Mouse (Mus musculus) midbrain, embryonic 13.5 days (tissue): Measurements from ENCODE around the gene Slc17a5. TPM values are rescaled to one million over a fixed set of nuclear protein-coding genes. Genes with fewer than 3 reads are reported as not detected.

Experiments
- ATAC-seq: fragments of 200-750 bp; cut with Nextera tagmentation; 2 replicates; pipeline ENCODE4 v1.8.0; 2017; ENCODE audit warnings: mild to moderate bottlenecking, moderate TSS enrichment, moderate library complexity
- H3K27ac ChIP-seq: fragments of 300-500 bp; sonication (generic); 2 replicates; pipeline ENCODE4 v1.5.1; 2015; ENCODE audit warnings: inconsistent platforms, mild to moderate bottlenecking, moderate library complexity
- H3K27me3 ChIP-seq: fragments of 300-500 bp; sonication (generic); 2 replicates; pipeline ENCODE4 v1.6.1; 2015; ENCODE audit warnings: mild to moderate bottlenecking, inconsistent platforms
- H3K36me3 ChIP-seq: fragments of 300-500 bp; sonication (generic); 2 replicates; pipeline ENCODE4 v1.6.1; 2015; ENCODE audit warnings: mild to moderate bottlenecking, inconsistent platforms
- H3K4me1 ChIP-seq: fragments of 300-500 bp; sonication (generic); replicated peaks from 2 replicates; pipeline ENCODE4 v1.6.1; 2015; ENCODE audit warnings: inconsistent platforms
- H3K4me2 ChIP-seq: fragments of 300-500 bp; sonication (generic); replicated peaks from 2 replicates; pipeline ENCODE4 v1.6.1; 2015; ENCODE audit warnings: moderate library complexity, mild to moderate bottlenecking, inconsistent platforms
- H3K4me3 ChIP-seq: fragments of 300-500 bp; sonication (generic); replicated peaks from 2 replicates; pipeline ENCODE4 v1.5.1; 2015; ENCODE audit warnings: mild to moderate bottlenecking, inconsistent platforms
- H3K9ac ChIP-seq: fragments of 300-500 bp; sonication (generic); replicated peaks from 2 replicates; pipeline ENCODE4 v1.6.1; 2015; ENCODE audit warnings: mild to moderate bottlenecking, inconsistent platforms
- H3K9me3 ChIP-seq: fragments of 300-500 bp; sonication (generic); 2 replicates; pipeline ENCODE4 v1.6.1; 2016; ENCODE audit warnings: mild to moderate bottlenecking, inconsistent platforms
- WGBS: fragments of 180-500 bp; shearing (Covaris S2); methylation state at CpG from one replicate; pipeline ENCODE4 v1.1.7; 2015; 5-methylcytosine and 5-hydroxymethylcytosine counted together
- polyA plus RNA-seq: library from polyadenylated mRNA; unstranded; fragments of >200 nt; fragmentation: Nextera tagmentation; extraction: Ambion mirVana; gene quantifications from 2 replicates; pipeline ENCODE4 v1.2.1, GENCODE M21; 2015

Gene Slc17a5
- polyA plus RNA-seq, 1 experiment from 2014 or later, result 17.2 TPM

- H3K9me3 ChIP-seq, result no peaks in the 10 kb centered on the region
- no peak overlapping the region for H3K4me3 ChIP-seq
- no peak overlapping the region for H3K27ac ChIP-seq
- WGBS, result 91% methylated on average over 18 of the region's 18 CpGs
- no peak for ATAC-seq
- H3K4me1 ChIP-seq, result no peaks in the 10 kb centered on the region
- no peaks in the 10 kb centered on the region for H3K27me3 ChIP-seq
- H3K9ac ChIP-seq, result no peak overlapping the region
- H3K4me2 ChIP-seq, result no peak overlapping the region
- H3K36me3 ChIP-seq, result no peaks in the 10 kb centered on the region
These were observed 8.1 kb upstream of the Slc17a5 start for GRCm38 (mm10) chr9:78595769-78596555.

GRCm38 (mm10) chr9:78595257-78595656 is 7.4 kb upstream of the Slc17a5 start:
- Histone ChIP-seq H3K27me3 (no peaks in the 10 kb centered on the region), H3K9ac (no peak overlapping the region), H3K9me3 (no peaks in the 10 kb centered on the region), H3K27ac (no peak overlapping the region), H3K4me1 (no peaks in the 10 kb centered on the region), H3K4me2 (no peak overlapping the region), H3K36me3 (no peaks in the 10 kb centered on the region), H3K4me3 (no peak overlapping the region)
- 87% methylated on average over 3 of the region's 3 CpGs for WGBS
- ATAC-seq, result no peak

- no peak overlapping the region for H3K27ac ChIP-seq
- H3K4me3 ChIP-seq, result no peak overlapping the region
- H3K4me1 ChIP-seq, result peaks cover 10% of the 10 kb centered on the region
- no peak overlapping the region for H3K4me2 ChIP-seq
- 92% methylated on average over 2 of the region's 2 CpGs for WGBS
- no peak overlapping the region for H3K9ac ChIP-seq
- H3K36me3 ChIP-seq, result no peaks in the 10 kb centered on the region
- no peaks in the 10 kb centered on the region for H3K27me3 ChIP-seq
- ATAC-seq, result no peak
- H3K9me3 ChIP-seq, result no peaks in the 10 kb centered on the region
These were observed 2.6 kb upstream of the Slc17a5 start for GRCm38 (mm10) chr9:78590471-78590870.

- Histone ChIP-seq H3K9me3 (no peaks in the 10 kb centered on the region), H3K27me3 (no peaks in the 10 kb centered on the region), H3K4me3 (peak overlapping the region; percentile 68), H3K9ac (0 out of 2 replicates have a peak overlapping the region, but pooled peaks have one; percentile 40), H3K27ac (peak overlapping the region; percentile 56; the same call in 1 of the 2 replicates), H3K4me2 (peak overlapping the region; percentile 61), H3K4me1 (peaks cover 10% of the 10 kb centered on the region), H3K36me3 (0 out of 2 replicates have a peak, but pooled peaks cover 9% of the 10 kb centered on the region)
- ATAC-seq, result peak; percentile 62
- WGBS, result 84% methylated on average over 10 of the region's 10 CpGs
These were observed 681 bp upstream of the Slc17a5 start for GRCm38 (mm10) chr9:78588411-78589033.

DNA sequence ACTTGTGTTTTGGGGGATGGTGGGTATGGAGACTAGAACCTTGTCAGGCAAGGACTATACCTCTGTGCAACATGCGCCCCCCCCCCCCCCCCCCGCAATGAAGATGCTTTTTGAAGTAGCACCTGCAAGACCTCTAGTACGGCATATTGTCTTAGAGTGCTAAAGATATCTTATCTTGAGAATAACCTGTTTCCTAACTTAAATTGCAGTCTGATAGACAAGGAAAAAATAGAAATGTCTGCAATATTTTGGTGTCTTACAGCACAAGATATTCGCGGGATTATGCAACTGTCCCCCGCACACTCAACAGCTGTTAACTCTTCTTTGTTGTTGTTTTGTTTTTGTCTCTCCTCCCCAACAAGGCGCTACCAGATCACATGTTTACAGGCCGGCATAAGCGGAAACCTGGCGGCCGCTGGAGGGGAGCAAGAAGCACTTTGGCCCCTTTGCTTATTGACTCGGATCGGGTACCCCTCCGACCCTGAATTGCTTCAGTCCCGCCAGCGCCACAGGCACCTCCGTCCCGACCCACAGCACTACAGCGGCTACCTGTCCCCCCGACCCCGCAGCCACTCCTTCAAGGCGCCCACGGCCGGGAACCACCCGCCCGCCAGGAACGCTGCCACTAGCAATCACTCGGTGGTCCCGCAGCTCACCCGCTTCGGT is 490 bp downstream of the Slc17a5 start:
- peak overlapping the region; percentile 74 for H3K9ac ChIP-seq
- peak overlapping the region; percentile 68 for H3K4me3 ChIP-seq
- peak overlapping the region; percentile 61 for H3K4me2 ChIP-seq
- peak overlapping the region; percentile 64 for H3K27ac ChIP-seq
- no peaks in the 10 kb centered on the region for H3K27me3 ChIP-seq
- H3K36me3 ChIP-seq, result 0 out of 2 replicates have a peak, but pooled peaks cover 12% of the 10 kb centered on the region
- H3K4me1 ChIP-seq, result peaks cover 10% of the 10 kb centered on the region
- H3K9me3 ChIP-seq, result no peaks in the 10 kb centered on the region
- 3% methylated on average over 31 of the region's 31 CpGs for WGBS
- no peak; the same call in 1 of the 2 replicates for ATAC-seq

GRCm38 (mm10) chr9:78579644-78580396 is 8.0 kb downstream of the Slc17a5 start:
- H3K9ac ChIP-seq, result no peak overlapping the region
- H3K4me1 ChIP-seq, result peaks cover 6% of the 10 kb centered on the region
- H3K4me3 ChIP-seq, result no peak overlapping the region
- no peak overlapping the region for H3K27ac ChIP-seq
- no peaks in the 10 kb centered on the region for H3K9me3 ChIP-seq
- 0 out of 2 replicates have a peak, but pooled peaks have one; percentile 45 for ATAC-seq
- no peaks in the 10 kb centered on the region for H3K27me3 ChIP-seq
- H3K4me2 ChIP-seq, result no peak overlapping the region
- WGBS, result 38% methylated on average over 10 of the region's 10 CpGs
- H3K36me3 ChIP-seq, result peaks cover 45% of the 10 kb centered on the region

GRCm38 (mm10) chr9:78578824-78579223 is 9.0 kb downstream of the Slc17a5 start:
- no peaks in the 10 kb centered on the region for H3K27me3 ChIP-seq
- peaks cover 6% of the 10 kb centered on the region for H3K4me1 ChIP-seq
- H3K27ac ChIP-seq, result no peak overlapping the region
- no peaks in the 10 kb centered on the region for H3K9me3 ChIP-seq
- H3K9ac ChIP-seq, result no peak overlapping the region
- ATAC-seq, result no peak
- no peak overlapping the region for H3K4me2 ChIP-seq
- H3K36me3 ChIP-seq, result peaks cover 42% of the 10 kb centered on the region
- H3K4me3 ChIP-seq, result no peak overlapping the region
- 93% methylated on average over 7 of the region's 7 CpGs for WGBS

- peaks cover 47% of the 10 kb centered on the region for H3K36me3 ChIP-seq
- no peak overlapping the region for H3K27ac ChIP-seq
- no peaks in the 10 kb centered on the region for H3K27me3 ChIP-seq
- no peak for ATAC-seq
- no peak overlapping the region for H3K4me2 ChIP-seq
- peaks cover 6% of the 10 kb centered on the region for H3K4me1 ChIP-seq
- WGBS, result 90% methylated on average over 5 of the region's 5 CpGs
- no peak overlapping the region for H3K9ac ChIP-seq
- no peaks in the 10 kb centered on the region for H3K9me3 ChIP-seq
- H3K4me3 ChIP-seq, result no peak overlapping the region
These were observed 11.4 kb downstream of the Slc17a5 start for GRCm38 (mm10) chr9:78576466-78576865.

DNA sequence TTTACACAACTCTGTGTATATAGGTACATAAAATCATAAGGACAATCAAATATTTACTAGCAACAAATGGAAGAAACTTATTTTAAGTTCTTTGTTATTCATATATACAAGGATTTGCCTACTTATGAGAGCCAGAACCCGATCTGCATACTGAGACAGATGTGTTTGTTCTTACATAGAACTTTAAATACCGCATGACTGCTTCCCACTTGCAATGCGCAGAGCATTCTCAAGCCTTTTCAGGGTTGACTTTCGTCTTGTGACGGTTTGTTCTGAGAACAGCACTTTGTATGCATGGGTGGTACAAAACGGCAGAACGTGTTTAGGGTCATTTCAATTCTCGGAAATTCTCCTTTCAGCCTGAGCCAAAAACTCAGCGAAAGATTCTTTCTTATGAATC is 17.9 kb downstream of the Slc17a5 start:
- WGBS, result 86% methylated on average over 9 of the region's 9 CpGs

GRCm38 (mm10) chr9:78559479-78559878 is 28.4 kb downstream of the Slc17a5 start:
- H3K4me3 ChIP-seq, result no peak overlapping the region
- no peak overlapping the region for H3K27ac ChIP-seq
- 89% methylated on average over 4 of the region's 4 CpGs for WGBS
- H3K4me1 ChIP-seq, result no peaks in the 10 kb centered on the region
- no peak overlapping the region for H3K9ac ChIP-seq
- no peaks in the 10 kb centered on the region for H3K27me3 ChIP-seq
- no peak for ATAC-seq
- no peak overlapping the region for H3K4me2 ChIP-seq
- H3K9me3 ChIP-seq, result no peaks in the 10 kb centered on the region
- peaks cover 19% of the 10 kb centered on the region; the same call in 1 of the 2 replicates for H3K36me3 ChIP-seq

More for the DNA sequence above, 17.9 kb downstream of the Slc17a5 start:
- no peak overlapping the region for H3K4me3 ChIP-seq
- H3K27ac ChIP-seq, result no peak overlapping the region
- H3K36me3 ChIP-seq, result peaks cover 31% of the 10 kb centered on the region
- no peak overlapping the region for H3K9ac ChIP-seq
- H3K27me3 ChIP-seq, result no peaks in the 10 kb centered on the region
- ATAC-seq, result no peak
- no peaks in the 10 kb centered on the region for H3K9me3 ChIP-seq
- no peaks in the 10 kb centered on the region for H3K4me1 ChIP-seq
- H3K4me2 ChIP-seq, result no peak overlapping the region

GRCm38 (mm10) chr9:78558586-78559214 is 29.1 kb downstream of the Slc17a5 start:
- no peaks in the 10 kb centered on the region for H3K4me1 ChIP-seq
- H3K27ac ChIP-seq, result no peak overlapping the region
- no peaks in the 10 kb centered on the region for H3K9me3 ChIP-seq
- peaks cover 19% of the 10 kb centered on the region; the same call in 1 of the 2 replicates for H3K36me3 ChIP-seq
- 93% methylated on average over 8 of the region's 8 CpGs for WGBS
- no peak overlapping the region for H3K4me3 ChIP-seq
- H3K9ac ChIP-seq, result no peak overlapping the region
- no peak overlapping the region for H3K4me2 ChIP-seq
- no peak for ATAC-seq
- no peaks in the 10 kb centered on the region for H3K27me3 ChIP-seq
